Mouse (Mus musculus): ENCODE measurements around the gene Khdc3.

DNA sequence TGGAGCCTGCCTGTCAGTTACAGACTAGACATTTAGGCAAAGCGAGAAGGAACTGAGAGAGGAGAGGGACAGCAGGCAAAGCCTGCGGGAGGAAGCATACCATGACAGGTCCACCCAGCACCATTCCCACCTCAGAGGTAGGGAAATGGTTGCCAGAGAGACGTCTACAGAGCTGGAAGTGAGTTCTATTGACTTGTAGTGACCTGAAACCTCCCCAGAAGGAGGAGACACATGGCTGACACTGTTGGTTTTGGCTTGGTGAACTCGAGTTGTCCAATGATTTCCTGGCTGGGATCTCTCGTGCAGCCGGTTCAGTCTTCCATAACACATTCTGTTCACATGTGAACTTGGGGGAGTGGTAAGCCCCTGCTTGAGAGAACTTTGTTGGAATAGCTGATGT is 17.7 kb upstream of the Khdc3 start:
- no peak for TF ChIP-seq HCFC1 (IDR thresholded peaks at IDR 0.05; ENCODE audit: low read depth, low read length)
- TF ChIP-seq TCF12 (IDR thresholded peaks at IDR 0.05; ENCODE audit: low read depth, low read length) = no peak
- TF ChIP-seq EP300 (IDR thresholded peaks at IDR 0.05; ENCODE audit: low read depth in 1 of 2, low read length in 2 of 2) = no peak
- no peak for TF ChIP-seq SIN3A (IDR thresholded peaks at IDR 0.05; ENCODE audit: low read length)
- TF ChIP-seq USF1 (IDR thresholded peaks at IDR 0.05; ENCODE audit: low read depth, low read length) = no peak
- TF ChIP-seq ZKSCAN1 (IDR thresholded peaks at IDR 0.05; ENCODE audit: low read depth, low read length) = no peak
- TF ChIP-seq MEF2A (IDR thresholded peaks at IDR 0.05; ENCODE audit: extremely low read depth, insufficient replicate concordance, low read depth, low read length, poor library complexity, severe bottlenecking) = no peak

All from MEL (cell line).